Mouse (Mus musculus) heart, postnatal 0 days (tissue): ENCODE data around the gene Vmn1r82. TPM values are rescaled to one million over a fixed set of nuclear protein-coding genes. Genes with fewer than 3 reads are reported as not detected.

Experiments
- ATAC-seq: fragments of 200-750 bp; cut with Nextera tagmentation; 2 replicates; pipeline ENCODE4 v1.8.0; 2017; ENCODE audit warnings: low read depth, moderate number of reproducible peaks, moderate library complexity; ENCODE audit not compliant: insufficient read depth
- DNase-seq: peaks from one replicate; pipeline ENCODE4 v3.0.0-alpha.2; 2016; ENCODE audit warnings: low spot score
- H3K27ac ChIP-seq: fragments of 300-500 bp; sonication (generic); 2 replicates; pipeline ENCODE4 v1.5.1; 2014; ENCODE audit warnings: low read depth, mild to moderate bottlenecking
- H3K27me3 ChIP-seq: fragments of 300-500 bp; sonication (generic); 2 replicates; pipeline ENCODE4 v1.6.1; 2014; ENCODE audit warnings: low read length, mixed read lengths; ENCODE audit not compliant: control insufficient read depth, insufficient read depth
- H3K36me3 ChIP-seq: fragments of 300-500 bp; sonication (generic); replicated peaks from 2 replicates; pipeline ENCODE4 v1.6.1; 2014; ENCODE audit warnings: low read length, mixed read lengths; ENCODE audit not compliant: control insufficient read depth, insufficient read depth
- H3K4me1 ChIP-seq: fragments of 300-500 bp; sonication (generic); 2 replicates; pipeline ENCODE4 v1.6.1; 2014; ENCODE audit warnings: antibody characterized with exemption; ENCODE audit not compliant: control insufficient read depth, insufficient read depth
- H3K4me2 ChIP-seq: fragments of 300-500 bp; sonication (generic); 2 replicates; pipeline ENCODE4 v1.6.1; 2014; ENCODE audit warnings: low read depth, mild to moderate bottlenecking, low read length, moderate library complexity
- H3K4me3 ChIP-seq: fragments of 300-500 bp; sonication (generic); 2 replicates; pipeline ENCODE4 v1.5.1; 2014; ENCODE audit warnings: low read depth, low read length
- H3K9ac ChIP-seq: fragments of 300-500 bp; sonication (generic); replicated peaks from 2 replicates; pipeline ENCODE4 v1.6.1; 2014; ENCODE audit warnings: low read depth, low read length, mixed read lengths
- H3K9me3 ChIP-seq: fragments of 300-500 bp; sonication (generic); replicated peaks from 2 replicates; pipeline ENCODE4 v1.6.1; 2016; ENCODE audit warnings: low read length; ENCODE audit not compliant: control insufficient read depth
- CTCF ChIP-seq: IDR thresholded peaks from 2 replicates; pipeline ENCODE4 v1.5.1; 2016; ENCODE audit warnings: antibody characterized with exemption, control low read depth, low read depth
- EP300 ChIP-seq: IDR thresholded peaks from 2 replicates; pipeline ENCODE4 v1.6.1; 2016; ENCODE audit warnings: antibody characterized with exemption, low read depth
- WGBS: fragments of 180-500 bp; shearing (Covaris S2); extraction: QIAGEN DNeasy Blood & Tissue Kit; methylation state at CpG from one replicate; pipeline ENCODE4 v1.1.7; 2014; 5-methylcytosine and 5-hydroxymethylcytosine counted together
- polyA plus RNA-seq: library from polyadenylated mRNA; unstranded; fragments of >200 nt; fragmentation: Nextera tagmentation; extraction: Ambion mirVana; gene quantifications from 2 replicates; pipeline ENCODE4 v1.2.1, GENCODE M21; 2015
- total RNA-seq: library from RNA; depleted of rRNA; stranded (reverse); fragments of >200 nt; gene quantifications from 2 replicates; pipeline ENCODE4 v1.2.3, GENCODE M21; 2014; ENCODE audit warnings: low replicate concordance; rRNA removed

Vmn1r82 gene
- total RNA-seq: not detected in 2 replicates
- not detected in 2 replicates for polyA plus RNA-seq

- Histone ChIP-seq H3K4me2 (no peak within 1 kb of the TSS), H3K27ac (no peak within 1 kb of the TSS), H3K4me1 (no peaks in the 10 kb centered on the region), H3K27me3 (no peaks in the 10 kb centered on the region), H3K4me3 (no peak within 1 kb of the TSS), H3K9ac (no peak within 1 kb of the TSS), H3K36me3 (no peaks in the 10 kb centered on the region), H3K9me3 (0 out of 2 replicates have a peak, but pooled peaks cover 9% of the 10 kb centered on the region)
- 48% methylated on average over 2 of the region's 2 CpGs for WGBS
- ATAC-seq: no peak
- TF ChIP-seq CTCF: no peak
- TF ChIP-seq EP300: no peak
- DNase-seq: no peak
These were observed at the start of gene Vmn1r82 for GRCm38 (mm10) chr7:12300130-12300529. TSS of gene Vmn1r82 (plus strand) at chr7:12300430.

DNA sequence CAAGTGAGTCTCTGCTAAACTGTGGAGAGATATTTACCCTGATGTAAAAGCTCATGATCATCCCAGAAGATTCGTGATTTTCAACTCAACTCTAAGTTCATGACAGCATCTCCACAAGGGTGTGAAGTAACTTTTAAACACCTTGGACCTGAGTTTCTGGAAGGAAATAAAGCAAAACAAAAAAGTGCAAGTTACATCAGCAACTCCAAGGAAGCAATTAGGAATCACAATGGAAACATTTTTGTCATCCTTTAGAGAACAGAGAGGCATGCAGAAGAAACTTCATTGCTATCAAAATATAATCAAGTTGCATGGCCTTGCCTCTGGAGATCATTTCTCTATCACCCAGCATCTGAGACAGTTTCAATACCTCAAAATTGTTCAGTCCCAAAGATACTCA is 32.1 kb upstream of the Vmn1r82 start, which contains the start of gene Vmn1r81:
Gene Vmn1r81 (minus strand): TSS at position 101 of the 400 bp plus-strand sequence.
- TF ChIP-seq EP300 (no peak), CTCF (no peak)
- DNase-seq (no peak), ATAC-seq (no peak)
- H3K36me3 ChIP-seq: no peaks in the 10 kb centered on the region
- H3K27ac ChIP-seq: no peak within 1 kb of the TSS
- H3K4me1 ChIP-seq: no peaks in the 10 kb centered on the region
- WGBS: 47% methylated on average over 1 of the region's 1 CpGs
- no peak within 1 kb of the TSS for H3K4me2 ChIP-seq
- no peak within 1 kb of the TSS for H3K9ac ChIP-seq
- H3K27me3 ChIP-seq: no peaks in the 10 kb centered on the region
- H3K4me3 ChIP-seq: no peak within 1 kb of the TSS
- no peaks in the 10 kb centered on the region; the same call in 1 of the 2 replicates for H3K9me3 ChIP-seq

GRCm38 (mm10) chr7:12329381-12329780 is 29.2 kb downstream of the Vmn1r82 start, which contains the start of gene Vmn1r83:
TSS of gene Vmn1r83 (minus strand) at chr7:12329481.
- 57% methylated on average over 2 of the region's 2 CpGs for WGBS
- H3K27me3 ChIP-seq: no peaks in the 10 kb centered on the region
- 0 out of 2 replicates have a peak, but pooled peaks cover 7% of the 10 kb centered on the region for H3K9me3 ChIP-seq
- no peak for TF ChIP-seq EP300
- no peak for TF ChIP-seq CTCF
- no peak within 1 kb of the TSS for H3K9ac ChIP-seq
- no peaks in the 10 kb centered on the region for H3K4me1 ChIP-seq
- no peak within 1 kb of the TSS for H3K4me3 ChIP-seq
- no peak within 1 kb of the TSS for H3K4me2 ChIP-seq
- no peak for ATAC-seq
- H3K36me3 ChIP-seq: no peaks in the 10 kb centered on the region
- no peak for DNase-seq
- H3K27ac ChIP-seq: no peak within 1 kb of the TSS

Other genes with a start within 250 kb of the Vmn1r82 start
- gene Vmn1r78, start 150.2 kb upstream of the Vmn1r82 start, total RNA-seq: not detected in 2 replicates
- gene Vmn1r78, start 150.2 kb upstream of the Vmn1r82 start, polyA plus RNA-seq: not detected in 2 replicates
- gene Vmn1r79, start 129.2 kb upstream of the Vmn1r82 start, total RNA-seq: not detected in 2 replicates
- not detected in 2 replicates for gene Vmn1r79, start 129.2 kb upstream of the Vmn1r82 start, polyA plus RNA-seq
- not detected in 2 replicates for gene Vmn1r80, start 111.1 kb upstream of the Vmn1r82 start, total RNA-seq
- not detected in 2 replicates for gene Vmn1r80, start 111.1 kb upstream of the Vmn1r82 start, polyA plus RNA-seq
- not detected in 2 replicates for gene Vmn1r81, start 32.2 kb upstream of the Vmn1r82 start, total RNA-seq
- not detected in 2 replicates for gene Vmn1r81, start 32.2 kb upstream of the Vmn1r82 start, polyA plus RNA-seq
- not detected in 2 replicates for gene Vmn1r83, start 29.1 kb downstream of the Vmn1r82 start, total RNA-seq
- gene Vmn1r83, start 29.1 kb downstream of the Vmn1r82 start, polyA plus RNA-seq: not detected in 2 replicates
- gene Vmn1r84, start 68.8 kb downstream of the Vmn1r82 start, total RNA-seq: not detected in 2 replicates
- not detected in 2 replicates for gene Vmn1r84, start 68.8 kb downstream of the Vmn1r82 start, polyA plus RNA-seq
- 1.4 and 3.6 TPM in 2 replicates for gene Zfp551, start 122.3 kb downstream of the Vmn1r82 start, total RNA-seq
- 2.4 and 2.5 TPM in 2 replicates for gene Zfp551, start 122.3 kb downstream of the Vmn1r82 start, polyA plus RNA-seq
- 13.5 and 15.0 TPM in 2 replicates for gene Zfp606, start 177.9 kb downstream of the Vmn1r82 start, total RNA-seq
- gene Zfp606, start 177.9 kb downstream of the Vmn1r82 start, polyA plus RNA-seq: 12.9 and 14.2 TPM in 2 replicates
- not detected in 2 replicates for gene 2900092C05Rik, start 212.1 kb downstream of the Vmn1r82 start, total RNA-seq
- not detected in 2 replicates for gene 2900092C05Rik, start 212.1 kb downstream of the Vmn1r82 start, polyA plus RNA-seq